Mouse (Mus musculus) midbrain, embryonic 10.5 days (tissue): Measurements from ENCODE around the gene Col5a3. TPM values are rescaled to one million over a fixed set of nuclear protein-coding genes. Genes with fewer than 3 reads are reported as not detected.

Experiments used
- DNase-seq: peaks from one replicate; pipeline ENCODE4 v3.0.0-alpha.2; 2017; ENCODE audit warnings: low spot score
- H3K27ac ChIP-seq: fragments of 300-500 bp; sonication (generic); replicated peaks from 2 replicates; pipeline ENCODE4 v1.5.1; 2016; ENCODE audit warnings: mild to moderate bottlenecking
- H3K27me3 ChIP-seq: fragments of 300-500 bp; sonication (generic); 2 replicates; pipeline ENCODE4 v1.6.1; 2016; ENCODE audit warnings: low read depth, mild to moderate bottlenecking; ENCODE audit not compliant: poor library complexity, severe bottlenecking
- H3K36me3 ChIP-seq: fragments of 300-500 bp; sonication (generic); 2 replicates; pipeline ENCODE4 v1.6.1; 2016; ENCODE audit warnings: mild to moderate bottlenecking, moderate library complexity
- H3K4me1 ChIP-seq: fragments of 300-500 bp; sonication (generic); 2 replicates; pipeline ENCODE4 v1.6.1; 2016
- H3K4me3 ChIP-seq: fragments of 300-500 bp; sonication (generic); 2 replicates; pipeline ENCODE4 v1.5.1; 2016; ENCODE audit warnings: mild to moderate bottlenecking, moderate library complexity
- H3K9me3 ChIP-seq: fragments of 300-500 bp; sonication (generic); replicated peaks from 2 replicates; pipeline ENCODE4 v1.6.1; 2016; ENCODE audit warnings: mild to moderate bottlenecking
- WGBS: fragments of 180-500 bp; shearing (Covaris S2); methylation state at CpG from one replicate; pipeline ENCODE4 v1.1.7; 2016; 5-methylcytosine and 5-hydroxymethylcytosine counted together
- polyA plus RNA-seq: library from polyadenylated mRNA; unstranded; fragments of >200 nt; fragmentation: Nextera tagmentation; extraction: Ambion mirVana; gene quantifications from 2 replicates; pipeline ENCODE4 v1.2.1, GENCODE M21; 2016

Gene Col5a3
- polyA plus RNA-seq, 1 experiment from 2014 or later: 0.60 TPM

DNA sequence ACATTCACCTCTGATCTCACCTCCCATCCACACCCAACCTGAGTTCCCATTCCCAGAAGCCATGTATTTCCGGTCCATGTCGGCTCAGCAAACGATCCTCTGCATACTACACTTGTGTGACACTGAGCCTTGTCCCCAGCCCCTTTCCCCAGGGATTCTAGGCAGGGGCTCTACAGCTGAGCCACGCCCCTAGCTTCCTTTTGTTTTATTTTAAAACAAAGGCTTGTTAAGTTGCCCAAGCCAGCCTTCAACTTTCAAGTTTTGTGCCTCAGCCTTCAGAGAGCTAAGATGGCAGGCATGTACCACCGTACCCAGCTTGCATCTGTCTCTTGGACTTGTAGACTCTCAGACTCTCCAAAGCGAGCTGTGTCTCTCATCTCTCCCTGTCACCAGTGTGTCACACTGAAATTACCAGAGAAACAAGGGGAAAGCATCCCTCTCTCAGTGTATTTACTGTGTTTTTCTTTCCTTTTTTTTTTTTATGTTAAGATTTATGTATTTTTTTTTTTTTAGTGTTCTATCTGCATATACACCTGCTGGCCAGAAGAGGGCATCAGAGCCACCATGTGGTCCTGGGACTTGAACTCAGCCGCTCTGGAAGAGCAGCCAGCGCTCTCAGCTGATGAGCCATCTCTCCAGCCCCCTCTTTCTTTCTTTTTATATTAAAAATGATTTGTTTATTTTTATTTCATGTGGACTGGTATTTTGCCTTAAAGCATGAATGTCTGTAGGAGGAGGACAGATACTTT is 76.4 kb downstream of the Col5a3 start:
- no peak for DNase-seq
- H3K4me1 ChIP-seq: peaks cover 6% of the 10 kb centered on the region; the same call in 1 of the 2 replicates
- H3K27me3 ChIP-seq: peaks cover 24% of the 10 kb centered on the region
- WGBS: 55% methylated on average over 8 of the region's 8 CpGs
- H3K36me3 ChIP-seq: no peaks in the 10 kb centered on the region
- H3K27ac ChIP-seq: no peak overlapping the region
- H3K9me3 ChIP-seq: no peaks in the 10 kb centered on the region
- no peak overlapping the region for H3K4me3 ChIP-seq

DNA sequence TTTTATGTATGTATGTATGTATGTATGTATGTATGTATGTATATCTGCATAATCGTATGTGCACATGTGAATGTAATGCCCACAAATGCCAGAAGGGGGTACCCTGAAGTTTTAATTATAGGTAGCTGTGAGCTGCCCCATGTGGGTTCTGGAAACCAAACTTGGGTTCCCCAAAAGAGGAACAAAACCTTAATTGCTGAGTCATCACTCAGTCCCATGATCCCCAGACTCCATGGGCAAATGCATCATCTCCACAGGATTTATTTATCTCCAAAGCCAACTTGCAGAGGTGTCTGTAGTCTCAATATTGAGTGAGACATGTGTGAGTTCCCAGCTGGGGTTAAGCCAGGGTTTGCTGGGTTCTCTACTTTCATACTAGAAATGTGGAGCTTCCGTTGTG is 77.6 kb downstream of the Col5a3 start:
- no peaks in the 10 kb centered on the region for H3K9me3 ChIP-seq
- H3K4me1 ChIP-seq: peaks cover 6% of the 10 kb centered on the region; the same call in 1 of the 2 replicates
- no peaks in the 10 kb centered on the region for H3K36me3 ChIP-seq
- DNase-seq: no peak
- H3K27ac ChIP-seq: no peak overlapping the region
- 99% methylated on average over 2 of the region's 2 CpGs for WGBS
- no peak overlapping the region for H3K4me3 ChIP-seq
- H3K27me3 ChIP-seq: peaks cover 19% of the 10 kb centered on the region

- Histone ChIP-seq H3K4me3 (no peak overlapping the region), H3K36me3 (no peaks in the 10 kb centered on the region), H3K4me1 (no peaks in the 10 kb centered on the region), H3K9me3 (no peaks in the 10 kb centered on the region), H3K27me3 (peaks cover 32% of the 10 kb centered on the region), H3K27ac (no peak overlapping the region)
- no peak for DNase-seq
- WGBS: 74% methylated on average over 3 of the region's 3 CpGs
These were observed 80.2 kb downstream of the Col5a3 start for GRCm38 (mm10) chr9:20734692-20735091.

DNA sequence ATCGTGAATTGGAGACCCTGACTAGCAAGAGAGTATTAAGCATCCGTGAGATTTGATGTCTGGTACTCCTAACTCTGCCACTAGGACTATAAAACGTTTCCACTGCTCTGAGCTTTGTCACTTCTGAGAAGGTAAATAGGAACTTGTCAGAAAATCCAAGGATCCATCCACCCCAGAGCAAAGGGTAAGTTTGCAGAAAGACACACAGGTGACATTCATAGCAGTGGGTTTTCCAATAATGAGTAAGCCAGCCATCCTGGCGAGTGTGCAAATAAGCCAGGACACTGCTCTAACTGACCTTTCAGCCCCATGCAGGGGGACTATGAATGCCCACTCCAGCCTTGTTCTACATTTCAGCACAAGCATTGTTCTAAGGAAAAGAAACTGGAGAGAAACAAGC is 83.1 kb downstream of the Col5a3 start:
- no peak overlapping the region for H3K4me3 ChIP-seq
- H3K4me1 ChIP-seq: peaks cover 14% of the 10 kb centered on the region
- no peaks in the 10 kb centered on the region for H3K9me3 ChIP-seq
- WGBS: 64% methylated on average over 4 of the region's 4 CpGs
- no peak for DNase-seq
- no peaks in the 10 kb centered on the region for H3K36me3 ChIP-seq
- peaks cover 52% of the 10 kb centered on the region for H3K27me3 ChIP-seq
- no peak overlapping the region for H3K27ac ChIP-seq

- peaks cover 33% of the 10 kb centered on the region for H3K4me1 ChIP-seq
- no peak overlapping the region for H3K4me3 ChIP-seq
- H3K27ac ChIP-seq: no peak overlapping the region
- no peaks in the 10 kb centered on the region for H3K36me3 ChIP-seq
- H3K27me3 ChIP-seq: peaks cover 76% of the 10 kb centered on the region
- DNase-seq: no peak
- 64% methylated on average over 6 of the region's 6 CpGs for WGBS
- H3K9me3 ChIP-seq: no peaks in the 10 kb centered on the region
These were observed 85.4 kb downstream of the Col5a3 start for GRCm38 (mm10) chr9:20729451-20729850.

GRCm38 (mm10) chr9:20727601-20728113 is 87.2 kb downstream of the Col5a3 start:
- peak overlapping the region; percentile 79 for H3K27ac ChIP-seq
- no peaks in the 10 kb centered on the region for H3K36me3 ChIP-seq
- DNase-seq: peak; percentile 76
- under 1% methylated on average over 45 of the region's 46 CpGs for WGBS
- H3K9me3 ChIP-seq: no peaks in the 10 kb centered on the region
- peaks cover 33% of the 10 kb centered on the region for H3K4me1 ChIP-seq
- peaks cover 84% of the 10 kb centered on the region for H3K27me3 ChIP-seq
- H3K4me3 ChIP-seq: peak overlapping the region; percentile 77

DNA sequence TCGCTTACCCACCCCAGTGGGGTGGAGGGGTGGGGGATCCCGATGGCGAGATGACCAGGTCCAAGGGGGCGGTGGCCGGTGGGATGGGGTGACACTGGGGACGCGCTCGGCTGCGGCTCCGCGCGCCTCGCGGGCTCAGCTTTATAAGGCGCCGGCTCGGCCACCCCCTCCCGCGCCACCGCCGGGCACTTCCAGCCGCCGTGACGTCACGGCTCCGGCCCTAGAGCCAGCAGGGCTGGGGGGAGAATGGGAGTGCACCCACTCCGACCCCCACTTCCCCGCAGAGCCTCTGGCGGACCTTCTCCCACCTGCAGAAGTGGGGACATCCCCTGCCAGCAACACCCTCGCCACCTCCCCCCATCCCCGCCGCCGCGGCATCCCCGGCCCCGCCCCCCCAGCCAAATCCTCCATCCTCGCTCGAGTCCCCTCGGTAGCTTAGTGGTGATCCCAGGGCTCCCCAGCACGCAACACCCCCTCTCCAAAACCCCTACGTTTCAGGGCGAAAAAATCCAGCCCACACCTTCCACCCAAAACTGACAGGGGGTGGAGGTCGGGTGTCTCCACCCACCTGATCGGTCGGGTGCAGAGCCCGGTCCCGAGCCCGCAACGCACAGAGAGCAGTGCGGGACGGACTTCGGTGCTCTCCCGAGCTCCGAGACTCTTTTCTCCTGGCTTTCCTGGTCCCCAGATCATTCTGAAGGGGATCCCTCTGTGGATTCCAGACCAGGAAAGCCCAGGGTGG is 87.8 kb downstream of the Col5a3 start:
- under 1% methylated on average over 53 of the region's 54 CpGs for WGBS
- no peaks in the 10 kb centered on the region for H3K9me3 ChIP-seq
- no peaks in the 10 kb centered on the region for H3K36me3 ChIP-seq
- H3K27me3 ChIP-seq: peaks cover 80% of the 10 kb centered on the region
- H3K4me3 ChIP-seq: peak overlapping the region; percentile 77
- H3K27ac ChIP-seq: peak overlapping the region; percentile 79
- peaks cover 34% of the 10 kb centered on the region for H3K4me1 ChIP-seq
- peak; percentile 53 for DNase-seq

DNA sequence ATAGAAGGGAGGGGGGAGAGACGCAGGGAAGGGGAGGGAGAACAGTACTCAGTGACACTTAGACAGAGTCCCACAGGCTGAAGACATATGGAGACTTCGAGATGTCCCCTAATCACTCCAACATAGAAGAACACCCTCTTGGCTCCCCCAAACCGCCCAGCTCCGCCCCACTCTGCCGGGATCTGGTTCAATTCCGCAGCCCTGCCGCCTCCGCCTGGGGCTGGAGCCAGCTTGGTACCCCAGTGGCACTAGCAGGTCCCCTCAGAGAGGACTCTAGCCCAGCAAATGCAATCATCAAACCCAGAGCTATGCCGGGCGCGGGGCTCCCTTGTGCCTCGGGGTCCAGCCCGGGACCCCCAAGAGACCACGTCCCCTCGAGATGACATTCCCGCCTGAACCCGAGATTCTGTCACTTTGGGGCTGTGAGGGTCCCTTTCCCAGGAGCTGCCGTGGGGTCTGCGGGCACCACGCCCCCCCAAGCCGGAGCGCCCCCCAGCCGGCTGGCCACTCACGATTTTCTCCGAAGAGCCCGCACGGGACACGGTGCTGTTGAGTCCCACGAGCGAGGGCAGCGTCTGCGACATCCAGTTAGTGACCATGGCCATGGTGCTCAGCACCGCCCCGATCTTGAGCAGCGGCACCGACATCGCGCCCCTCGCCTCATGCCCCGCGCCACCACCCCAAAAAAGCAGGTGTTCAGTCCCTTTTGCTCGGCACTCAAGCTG is 88.6 kb downstream of the Col5a3 start:
- H3K4me1 ChIP-seq: peaks cover 40% of the 10 kb centered on the region
- peak; percentile 45 for DNase-seq
- peaks cover 74% of the 10 kb centered on the region for H3K27me3 ChIP-seq
- H3K36me3 ChIP-seq: no peaks in the 10 kb centered on the region
- H3K27ac ChIP-seq: peak overlapping the region; percentile 79
- 1% methylated on average over 42 of the region's 42 CpGs for WGBS
- H3K9me3 ChIP-seq: no peaks in the 10 kb centered on the region
- peak overlapping the region; percentile 77 for H3K4me3 ChIP-seq

GRCm38 (mm10) chr9:20721582-20721981 is 93.3 kb downstream of the Col5a3 start:
- Histone ChIP-seq H3K36me3 (peaks cover 17% of the 10 kb centered on the region), H3K4me3 (no peak overlapping the region), H3K27me3 (peaks cover 29% of the 10 kb centered on the region), H3K27ac (no peak overlapping the region), H3K4me1 (peaks cover 24% of the 10 kb centered on the region), H3K9me3 (peaks cover 16% of the 10 kb centered on the region)
- WGBS: 84% methylated on average over 2 of the region's 2 CpGs
- no peak for DNase-seq

Other genes with a start within 250 kb of the Col5a3 start
- gene Zfp846, start 233.8 kb downstream of the Col5a3 start, polyA plus RNA-seq: 18.9 and 20.2 TPM in 2 replicates
- 381 and 400 TPM in 2 replicates for gene Ubl5, start 172.2 kb downstream of the Col5a3 start, polyA plus RNA-seq
- 20.4 and 21.2 TPM in 2 replicates for gene Fbxl12, start 170.3 kb downstream of the Col5a3 start, polyA plus RNA-seq
- gene Pin1, start 163.0 kb downstream of the Col5a3 start, polyA plus RNA-seq: 84.0 and 91.4 TPM in 2 replicates
- gene Olfm2, start 68.7 kb downstream of the Col5a3 start, polyA plus RNA-seq: 26.8 and 34.6 TPM in 2 replicates
- gene Rdh8, start 3.4 kb upstream of the Col5a3 start, polyA plus RNA-seq: not detected in 2 replicates
- 0.69 and 0.87 TPM in 2 replicates for gene A230050P20Rik, start 53.6 kb upstream of the Col5a3 start, polyA plus RNA-seq
- gene Angptl6, start 64.7 kb upstream of the Col5a3 start, polyA plus RNA-seq: 5.5 and 5.9 TPM in 2 replicates
- gene Ppan, start 73.1 kb upstream of the Col5a3 start, polyA plus RNA-seq: 78.4 and 97.2 TPM in 2 replicates
- gene Eif3g, start 83.6 kb upstream of the Col5a3 start, polyA plus RNA-seq: 398 and 429 TPM in 2 replicates
- gene Dnmt1, start 144.8 kb upstream of the Col5a3 start, polyA plus RNA-seq: 141 and 145 TPM in 2 replicates
- gene S1pr2, start 161.7 kb upstream of the Col5a3 start, polyA plus RNA-seq: 19.1 and 22.1 TPM in 2 replicates
- 141 and 143 TPM in 2 replicates for gene Mrpl4, start 187.7 kb upstream of the Col5a3 start, polyA plus RNA-seq
- gene Icam1, start 200.9 kb upstream of the Col5a3 start, polyA plus RNA-seq: 4.5 and 4.9 TPM in 2 replicates
- gene Icam4, start 214.3 kb upstream of the Col5a3 start, polyA plus RNA-seq: 5.6 and 5.9 TPM in 2 replicates
- 0.05 TPM in 1 of 2 replicates, not detected in the other for gene Icam5, start 217.0 kb upstream of the Col5a3 start, polyA plus RNA-seq